Mouse (Mus musculus): ENCODE measurements around the gene Phactr4. TPM values are rescaled to one million over a fixed set of nuclear protein-coding genes. Genes with fewer than 3 reads are reported as not detected.
"Not testable (repeated sequence)": the region's sequence is repeated elsewhere in the genome, so short reads cannot be mapped to it uniquely, and the experiment has no call there.

Gene Phactr4
- total RNA-seq (2022) = 10 to 100 TPM; 10.2 to 13.1 (median 10.9) TPM

DNA sequence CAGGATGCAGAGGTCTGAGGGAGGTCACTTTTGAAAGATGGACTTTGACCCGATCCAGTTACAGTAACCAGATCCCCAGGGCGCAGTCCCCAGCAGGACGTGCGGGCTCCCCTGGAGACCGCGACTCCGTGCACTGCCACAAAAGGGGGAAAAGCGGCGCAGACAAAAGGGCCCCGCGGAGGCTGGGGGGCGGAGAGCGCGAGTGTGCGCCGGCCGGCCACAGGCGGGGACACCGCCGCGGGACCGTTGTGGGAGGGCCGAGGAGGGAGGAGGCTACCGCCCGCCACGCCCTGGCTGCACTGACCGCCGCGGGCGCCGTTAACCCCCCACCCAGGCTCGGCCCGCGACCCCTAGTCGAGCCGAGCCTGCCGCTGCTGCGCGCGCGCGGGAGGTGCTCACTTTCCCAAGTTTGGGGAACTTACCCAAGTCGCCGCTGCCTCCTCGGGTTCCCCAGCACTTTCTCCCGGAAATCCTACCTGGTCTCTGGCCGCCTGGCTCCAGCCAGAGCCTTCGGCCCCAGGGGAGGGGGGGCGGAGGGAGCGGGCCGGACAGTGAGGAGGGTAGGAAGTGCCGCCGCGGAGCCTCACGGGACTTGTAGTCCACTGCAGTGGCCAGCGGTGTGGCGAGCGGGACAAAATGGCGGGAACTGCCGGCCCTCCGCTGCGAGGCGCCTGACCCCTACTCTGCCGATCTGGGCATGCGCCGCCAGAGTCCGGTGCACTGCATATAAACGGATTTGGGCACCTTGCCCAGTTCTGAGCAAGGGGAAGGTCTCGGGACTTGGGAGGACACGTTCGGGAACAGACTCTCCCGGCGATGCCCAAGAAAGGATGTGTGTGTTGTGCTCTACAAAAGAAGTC is at the start of gene Phactr4:
Gene Phactr4, minus strand, starts transcription at position 567 of the 860 bp plus-strand sequence.
- peak; percentile 97 for DNase-seq (ENCODE audit: low spot score in 2 of 2)

- DNase-seq (ENCODE audit: low spot score in 2 of 2) = no peak
These were observed 47.6 kb upstream of the Phactr4 start for GRCm38 (mm10) chr4:132469873-132470272.

DNA sequence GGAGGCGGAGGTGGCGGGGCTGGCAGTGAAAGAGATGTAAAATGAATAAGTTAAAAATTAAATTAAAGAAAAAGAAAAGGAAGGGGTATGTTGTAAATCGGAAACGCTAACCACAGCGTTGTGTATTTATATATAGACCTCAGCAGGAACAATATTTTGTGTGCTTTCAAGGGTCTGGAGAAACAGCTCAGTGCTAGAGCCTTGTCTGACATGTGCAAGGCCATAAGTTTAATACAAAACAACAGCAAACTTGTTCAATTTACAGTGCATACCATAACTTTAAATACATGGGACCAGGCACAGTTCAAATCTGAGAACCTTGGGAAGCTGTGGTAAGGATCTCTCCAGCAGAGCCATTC is 41.9 kb upstream of the Phactr4 start:
- no peak for DNase-seq (ENCODE audit: low spot score in 2 of 2)

GRCm38 (mm10) chr4:132463430-132464254 is 41.4 kb upstream of the Phactr4 start, which contains the start of gene Med18:
Gene Med18 (minus strand): TSS chr4:132463921.
- DNase-seq (ENCODE audit: low spot score in 2 of 2) = peak; percentile 78 to 79

GRCm38 (mm10) chr4:132462836-132463235 is 40.5 kb upstream of the Phactr4 start:
- DNase-seq (ENCODE audit: low spot score in 2 of 2) = no peak

DNA sequence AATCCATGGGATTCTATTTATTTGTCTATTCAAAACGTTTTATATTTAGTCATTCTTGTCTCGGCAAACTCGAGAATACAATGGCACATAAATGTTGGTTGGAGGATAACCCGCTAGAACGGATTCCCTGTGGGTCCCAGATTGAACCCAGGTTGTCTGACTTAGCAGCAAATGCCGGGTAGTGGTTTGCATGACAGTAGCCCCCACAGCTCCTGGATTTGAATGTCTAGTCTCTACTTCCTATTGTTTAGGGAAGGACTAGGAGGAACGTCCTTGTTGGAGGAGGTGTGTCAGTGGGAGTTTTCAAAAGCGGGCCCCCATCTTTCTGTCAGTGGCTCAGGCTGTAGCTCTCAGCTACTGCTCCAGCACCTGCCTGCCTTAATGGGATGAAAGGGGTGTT is 37.9 kb upstream of the Phactr4 start:
- DNase-seq (ENCODE audit: low spot score in 2 of 2) = no peak

- DNase-seq (ENCODE audit: low spot score in 2 of 2) = no peak
These were observed 33.3 kb upstream of the Phactr4 start for GRCm38 (mm10) chr4:132455561-132455960.

GRCm38 (mm10) chr4:132455146-132455545 is 32.9 kb upstream of the Phactr4 start:
- DNase-seq (ENCODE audit: low spot score in 2 of 2) = no peak

DNA sequence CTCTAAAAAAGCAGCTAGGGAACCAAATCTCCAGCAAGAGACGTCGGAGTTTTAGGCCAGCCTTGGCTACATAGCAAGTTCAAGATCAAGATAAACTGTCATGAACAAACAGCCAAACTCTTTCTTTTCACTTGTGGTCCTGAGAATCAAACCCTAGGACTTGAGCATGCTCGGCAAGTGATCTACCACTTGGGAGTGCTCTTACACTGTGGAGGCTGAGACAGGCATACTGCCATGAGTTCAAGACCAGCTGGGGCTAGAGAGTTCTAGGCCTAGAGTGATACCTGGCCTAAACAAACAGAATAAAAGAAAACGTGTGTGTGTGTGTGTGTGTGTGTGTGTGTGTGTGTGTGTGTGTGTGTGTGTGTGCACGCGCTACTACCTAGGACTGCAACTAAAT is 31.9 kb upstream of the Phactr4 start:
- no peak for DNase-seq (ENCODE audit: low spot score in 2 of 2)

DNA sequence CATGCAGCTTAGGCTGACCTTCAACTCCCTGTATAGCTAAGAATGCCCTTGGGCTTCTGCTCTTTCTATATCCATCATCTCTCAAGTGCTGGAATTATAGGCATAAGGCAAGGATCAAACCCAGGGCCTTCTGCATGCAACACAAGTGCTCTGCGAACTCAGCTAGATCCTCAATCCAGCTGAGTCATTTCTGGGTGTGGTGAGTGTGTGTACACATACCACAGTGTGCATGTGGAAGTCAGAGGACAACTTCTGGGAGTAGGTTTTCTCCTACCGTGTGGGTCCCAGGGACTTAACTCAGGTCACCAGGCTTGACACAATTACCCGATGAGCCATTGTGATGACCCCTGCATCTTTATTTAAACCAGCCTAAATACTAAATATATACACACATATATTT is 27.5 kb upstream of the Phactr4 start:
- DNase-seq (ENCODE audit: low spot score in 2 of 2) = no peak

- DNase-seq (ENCODE audit: low spot score in 2 of 2) = no peak
These were observed 23.8 kb upstream of the Phactr4 start for GRCm38 (mm10) chr4:132446105-132446504.

- DNase-seq (ENCODE audit: low spot score in 2 of 2) = no peak
These were observed 22.2 kb upstream of the Phactr4 start for GRCm38 (mm10) chr4:132444516-132444915.

GRCm38 (mm10) chr4:132437857-132438256 is 15.6 kb upstream of the Phactr4 start:
- DNase-seq (ENCODE audit: low spot score in 2 of 2) = no peak

GRCm38 (mm10) chr4:132432717-132433372 is 10.6 kb upstream of the Phactr4 start:
- no peak for DNase-seq (ENCODE audit: low spot score in 2 of 2)

DNA sequence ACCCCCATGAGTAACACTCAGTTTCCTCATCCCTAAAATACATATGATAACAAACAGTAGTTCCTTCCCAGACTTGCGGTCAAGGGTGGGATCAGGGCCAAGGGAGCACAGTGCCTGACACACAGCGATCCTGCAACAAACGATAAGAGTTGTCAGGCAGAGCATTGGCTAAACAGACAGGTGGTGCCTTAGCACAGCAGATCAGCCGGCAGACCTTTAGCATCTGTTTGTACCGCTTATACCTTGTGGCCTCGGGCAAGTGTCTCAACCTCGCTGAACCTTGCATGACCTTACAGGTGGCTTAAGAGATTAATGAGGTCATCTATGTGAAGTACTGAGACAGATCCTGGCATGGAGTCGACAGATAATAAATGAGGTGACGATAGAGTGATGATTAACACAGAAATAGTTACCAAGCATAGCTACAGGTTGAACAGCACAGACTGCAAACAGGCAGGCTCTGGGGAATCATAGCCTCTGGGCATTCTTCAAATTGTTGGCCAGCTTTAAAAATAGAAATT is 5.8 kb upstream of the Phactr4 start:
- no peak for DNase-seq (ENCODE audit: low spot score in 2 of 2)

DNA sequence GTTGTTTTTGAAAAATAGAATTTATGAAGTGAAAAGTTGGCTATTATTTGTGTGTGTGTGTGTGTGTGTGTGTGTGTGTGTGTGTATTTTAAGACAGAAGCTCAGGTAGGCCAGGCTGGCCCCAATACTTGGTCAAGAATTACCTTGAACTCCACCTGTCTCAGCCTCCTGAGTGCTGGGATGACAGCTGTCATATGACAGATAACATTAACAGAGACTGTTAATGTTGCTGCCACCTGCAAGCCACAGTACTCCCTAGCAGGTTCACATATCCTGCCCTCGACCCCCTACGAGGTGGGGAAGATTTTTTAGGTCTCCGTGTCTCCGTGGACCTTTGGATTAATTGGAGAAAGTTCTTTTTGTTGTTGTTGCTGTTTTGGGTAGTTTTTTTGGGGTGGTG is 5.2 kb upstream of the Phactr4 start:
- DNase-seq (ENCODE audit: low spot score in 2 of 2) = no peak

GRCm38 (mm10) chr4:132426021-132426420 is 3.7 kb upstream of the Phactr4 start:
- DNase-seq (ENCODE audit: low spot score in 2 of 2) = no peak

DNA sequence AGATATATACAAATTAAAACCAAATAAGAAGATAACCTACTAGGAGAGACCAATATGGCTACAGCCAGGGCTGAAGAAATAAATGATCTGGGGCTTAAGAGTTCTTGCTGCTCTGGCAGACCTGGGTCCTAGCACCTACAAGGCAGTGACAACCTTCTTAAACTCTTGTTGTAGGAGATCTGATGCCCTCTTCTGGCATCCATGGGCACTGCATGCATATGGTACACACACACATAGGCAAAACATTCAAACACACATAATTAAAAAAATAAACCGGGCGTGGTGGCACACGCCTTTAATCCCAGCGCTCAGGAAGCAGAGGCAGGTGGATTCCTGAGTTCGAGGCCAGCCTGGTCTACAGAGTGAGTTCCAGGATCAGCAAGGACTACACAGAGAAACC is 2.5 kb upstream of the Phactr4 start:
- DNase-seq (ENCODE audit: low spot score in 2 of 2) = no peak

DNA sequence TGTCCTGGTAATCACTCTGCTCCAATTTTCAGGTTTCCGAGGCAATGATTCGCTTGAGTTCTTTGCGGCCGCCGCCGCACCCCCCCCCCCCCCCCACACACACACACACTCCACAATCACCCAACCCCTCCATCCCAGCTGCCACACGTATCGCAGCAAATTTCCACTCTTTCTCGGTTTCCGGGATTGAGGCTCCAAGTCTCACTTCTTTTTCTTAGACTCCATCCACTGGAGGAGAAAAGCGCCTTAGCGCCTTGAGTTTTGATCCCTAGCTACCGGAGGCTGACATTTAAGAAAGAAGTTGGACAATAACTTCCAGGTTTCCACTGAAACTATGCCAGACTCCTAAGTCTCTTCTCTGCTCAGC is 750 bp downstream of the Phactr4 start:
- no peak for DNase-seq (ENCODE audit: low spot score in 2 of 2)

DNA sequence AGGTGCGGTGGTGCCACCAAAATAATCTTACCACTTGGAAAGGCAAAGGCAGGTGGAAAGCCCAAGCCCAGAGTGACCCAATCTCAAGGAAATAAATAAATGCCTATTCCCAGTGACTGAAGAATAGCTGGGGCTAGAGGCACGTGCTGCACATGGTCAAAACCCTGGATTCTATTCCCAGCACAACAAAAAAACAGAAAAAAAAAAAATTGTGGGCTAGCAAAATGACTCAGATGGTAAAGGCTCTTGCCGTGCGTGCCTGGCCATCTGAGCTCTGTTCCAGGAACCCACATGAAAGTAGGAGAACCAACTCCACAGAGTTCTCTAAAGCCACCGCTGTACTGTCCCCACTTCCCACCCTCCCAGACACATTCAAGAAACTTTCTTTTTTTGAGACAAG is 1.8 kb downstream of the Phactr4 start:
- no peak for DNase-seq (ENCODE audit: low spot score in 2 of 2)

GRCm38 (mm10) chr4:132415966-132416365 is 6.3 kb downstream of the Phactr4 start:
- no peak for DNase-seq (ENCODE audit: low spot score in 2 of 2)

GRCm38 (mm10) chr4:132413257-132413656 is 9.0 kb downstream of the Phactr4 start:
- not testable (repeated sequence) for DNase-seq (ENCODE audit: low spot score in 2 of 2)

All from gastrocnemius, adult 8-10 months (tissue).